Mouse (Mus musculus) c-Kit-positive CD71-negative TER-119-negative erythroid progenitor cells, embryonic 14.5 days (primary cell): ENCODE results near the gene Srcin1.

Experiments used
- DNase-seq: peaks from one replicate; pipeline ENCODE4 v3.0.0-alpha.2; 2013; ENCODE audit warnings: low read depth

Srcin1 gene

GRCm38 (mm10) chr11:97576136-97576906 lies at the start of gene Srcin1:
TSS of gene Srcin1 (minus strand) at chr11:97576186.
- DNase-seq = no peak

- no peak for DNase-seq
These were observed 49.6 kb upstream of the Srcin1 start for GRCm38 (mm10) chr11:97625551-97625950.

- no peak for DNase-seq
These were observed 47.2 kb upstream of the Srcin1 start for GRCm38 (mm10) chr11:97623166-97623565.

- peak; percentile 66 for DNase-seq
These were observed 46.5 kb upstream of the Srcin1 start for GRCm38 (mm10) chr11:97622440-97622839.

GRCm38 (mm10) chr11:97619391-97619795 lies 43.4 kb upstream of the Srcin1 start:
- no peak for DNase-seq

- no peak for DNase-seq
These were observed 42.4 kb upstream of the Srcin1 start for GRCm38 (mm10) chr11:97618368-97618767.

GRCm38 (mm10) chr11:97615276-97615675 lies 39.3 kb upstream of the Srcin1 start:
- no peak for DNase-seq

- DNase-seq = no peak
These were observed 35.1 kb upstream of the Srcin1 start for GRCm38 (mm10) chr11:97611076-97611475.

- DNase-seq = no peak
These were observed 33.8 kb upstream of the Srcin1 start for GRCm38 (mm10) chr11:97609743-97610142.

- DNase-seq = no peak
These were observed 32.9 kb upstream of the Srcin1 start for GRCm38 (mm10) chr11:97608933-97609332.

- no peak for DNase-seq
These were observed 31.2 kb upstream of the Srcin1 start for GRCm38 (mm10) chr11:97607056-97607725.

GRCm38 (mm10) chr11:97603891-97604290 lies 27.9 kb upstream of the Srcin1 start:
- DNase-seq = no peak

GRCm38 (mm10) chr11:97602223-97602622 lies 26.2 kb upstream of the Srcin1 start:
- no peak for DNase-seq

GRCm38 (mm10) chr11:97599104-97599503 lies 23.1 kb upstream of the Srcin1 start:
- DNase-seq = no peak

GRCm38 (mm10) chr11:97597945-97598691 lies 22.1 kb upstream of the Srcin1 start:
- no peak for DNase-seq

- DNase-seq = no peak
These were observed 18.1 kb upstream of the Srcin1 start for GRCm38 (mm10) chr11:97594136-97594535.

GRCm38 (mm10) chr11:97591910-97592309 lies 15.9 kb upstream of the Srcin1 start:
- DNase-seq = peak; percentile 25

- no peak for DNase-seq
These were observed 14.4 kb upstream of the Srcin1 start for GRCm38 (mm10) chr11:97590227-97590960.

GRCm38 (mm10) chr11:97589216-97589615 lies 13.2 kb upstream of the Srcin1 start:
- no peak for DNase-seq

- DNase-seq = no peak
These were observed 9.9 kb upstream of the Srcin1 start for GRCm38 (mm10) chr11:97585932-97586331.

- DNase-seq = no peak
These were observed 8.5 kb upstream of the Srcin1 start for GRCm38 (mm10) chr11:97584476-97584875.
